Mouse (Mus musculus): ENCODE measurements around the gene Cntnap1. TPM values are rescaled to one million over a fixed set of nuclear protein-coding genes. Genes with fewer than 3 reads are reported as not detected.

The Cntnap1 gene
- total and polyA plus RNA-seq, 2 experiments from 2014 or later = 1.1 to 3.5 TPM

DNA sequence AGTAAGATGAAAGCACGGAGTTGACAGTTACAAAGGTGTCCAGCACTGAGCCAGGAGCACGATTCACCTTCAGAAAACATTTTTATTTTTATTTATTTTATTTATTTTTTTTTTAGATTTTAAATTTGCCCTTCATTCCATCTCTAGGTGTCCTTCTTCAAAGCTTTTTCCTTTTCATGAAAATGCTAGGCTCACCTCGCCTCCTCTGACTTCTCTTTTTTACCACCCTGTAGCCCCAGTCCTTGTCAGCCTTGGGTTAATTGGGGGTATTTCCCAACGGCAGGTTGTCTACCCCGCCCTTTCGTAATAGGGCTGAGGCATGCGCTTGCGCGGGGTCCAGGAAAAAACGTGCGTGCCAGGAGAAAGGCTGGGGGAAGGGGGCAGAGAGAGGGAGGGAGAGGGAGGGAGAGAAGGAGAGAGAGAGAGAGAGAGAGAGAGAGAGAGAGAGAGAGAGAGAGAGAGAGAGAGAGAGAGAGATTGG is 5.4 kb downstream of the Cntnap1 start:
- Histone ChIP-seq H3K4me2 (ENCODE audit: low read depth) (peak overlapping the region; percentile 56), H3K9me3 (ENCODE audit: low read length) (no peaks in the 10 kb centered on the region), H3K9ac (no peak overlapping the region), H3K27ac (ENCODE audit: low read depth, low read length) (no peak overlapping the region), H3K36me3 (ENCODE audit: insufficient read depth) (no peaks in the 10 kb centered on the region), H3K4me3 (ENCODE audit: low read depth, low read length) (peak overlapping the region; percentile 33), H3K27me3 (ENCODE audit: insufficient read depth, low read length) (peaks cover 30% of the 10 kb centered on the region), H3K4me1 (ENCODE audit: insufficient read depth) (peaks cover 18% of the 10 kb centered on the region)
- DNase-seq (peak; percentile 27), ATAC-seq (no peak)
- TF ChIP-seq CTCF (IDR thresholded peaks at IDR 0.05; ENCODE audit: low read depth) = no peak
- WGBS = 10% methylated on average over 11 of the region's 11 CpGs

DNA sequence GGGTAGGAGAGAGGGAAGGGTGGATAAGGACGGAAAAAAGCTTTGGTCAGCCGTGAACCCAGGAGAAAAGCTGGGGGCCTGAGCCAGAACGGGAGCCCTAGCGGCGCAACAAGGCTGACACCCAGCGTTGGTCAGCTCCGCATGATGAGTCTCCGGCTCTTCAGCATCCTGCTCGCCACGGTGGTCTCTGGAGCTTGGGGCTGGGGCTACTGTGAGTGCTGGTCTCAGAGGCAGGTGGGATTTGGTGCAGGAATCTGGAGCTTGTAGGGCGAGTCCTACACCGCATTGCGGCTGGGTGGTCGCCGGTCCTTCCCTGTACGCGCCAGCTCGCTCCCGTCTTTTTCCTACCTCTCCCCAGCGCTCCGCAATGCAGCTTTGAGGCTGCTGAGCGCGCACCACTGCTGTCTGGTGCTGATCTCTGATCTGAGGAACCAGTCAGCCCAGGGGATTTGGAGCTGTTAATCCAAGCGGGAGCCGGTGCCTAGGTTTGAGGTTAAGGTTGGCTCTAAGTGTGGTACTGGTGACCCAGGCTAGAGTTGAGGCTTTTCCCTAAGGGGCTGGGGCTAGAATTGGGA is 5.9 kb downstream of the Cntnap1 start:
- under 1% methylated on average over 25 of the region's 25 CpGs for WGBS
- ATAC-seq (no peak), DNase-seq (peak; percentile 35)
- Histone ChIP-seq H3K4me1 (ENCODE audit: insufficient read depth) (peaks cover 18% of the 10 kb centered on the region), H3K4me2 (ENCODE audit: low read depth) (peak overlapping the region; percentile 56), H3K9ac (peak overlapping the region; percentile 43), H3K27ac (ENCODE audit: low read depth, low read length) (peak overlapping the region; percentile 29; the same call in 1 of the 2 replicates), H3K27me3 (ENCODE audit: insufficient read depth, low read length) (peaks cover 30% of the 10 kb centered on the region), H3K36me3 (ENCODE audit: insufficient read depth) (no peaks in the 10 kb centered on the region), H3K9me3 (ENCODE audit: low read length) (no peaks in the 10 kb centered on the region), H3K4me3 (ENCODE audit: low read depth, low read length) (peak overlapping the region; percentile 33)
- TF ChIP-seq CTCF (IDR thresholded peaks at IDR 0.05; ENCODE audit: low read depth) = peak; percentile 23; the same call in 1 of the 2 replicates

DNA sequence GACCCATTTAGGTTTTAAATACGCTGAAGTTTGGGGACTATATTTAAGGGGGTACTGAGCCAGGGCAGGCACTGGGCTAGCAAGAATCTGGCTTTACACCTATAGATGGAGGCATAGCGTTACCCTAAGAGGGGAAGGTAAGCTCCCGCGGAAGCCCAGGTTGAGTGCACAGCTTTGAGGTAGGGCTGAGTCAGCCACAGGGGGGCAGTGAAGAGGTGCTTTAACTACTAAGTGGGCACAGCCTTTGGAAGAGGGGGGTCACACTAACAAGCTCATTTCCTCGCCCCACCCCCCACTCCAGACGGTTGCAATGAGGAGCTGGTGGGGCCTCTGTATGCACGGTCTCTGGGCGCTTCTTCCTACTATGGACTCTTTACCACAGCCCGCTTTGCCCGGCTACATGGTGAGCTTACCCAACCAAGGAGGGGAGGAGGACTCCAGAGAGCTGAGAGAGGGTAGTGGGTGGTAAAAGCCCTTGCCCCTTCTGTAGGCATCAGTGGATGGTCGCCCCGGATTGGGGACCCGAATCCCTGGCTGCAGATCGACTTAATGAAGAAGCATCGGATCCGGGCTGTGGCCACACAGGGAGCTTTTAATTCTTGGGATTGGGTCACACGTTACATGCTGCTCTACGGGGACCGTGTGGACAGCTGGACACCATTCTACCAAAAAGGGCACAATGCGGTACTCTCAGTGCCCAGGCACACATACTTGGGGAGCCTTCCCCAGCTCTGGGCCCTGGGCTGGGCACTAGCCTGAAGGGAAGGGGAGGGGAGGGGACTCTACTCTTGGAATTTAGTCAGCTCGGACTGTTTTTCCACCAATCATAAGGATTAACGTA is 6.8 kb downstream of the Cntnap1 start:
- TF ChIP-seq CTCF (IDR thresholded peaks at IDR 0.05; ENCODE audit: low read depth) = peak; percentile 60
- 26% methylated on average over 22 of the region's 22 CpGs for WGBS
- Histone ChIP-seq H3K4me1 (ENCODE audit: insufficient read depth) (peaks cover 18% of the 10 kb centered on the region), H3K9ac (no peak overlapping the region), H3K27ac (ENCODE audit: low read depth, low read length) (no peak overlapping the region), H3K4me2 (ENCODE audit: low read depth) (peak overlapping the region; percentile 56), H3K4me3 (ENCODE audit: low read depth, low read length) (peak overlapping the region; percentile 33), H3K36me3 (ENCODE audit: insufficient read depth) (no peaks in the 10 kb centered on the region), H3K27me3 (ENCODE audit: insufficient read depth, low read length) (peaks cover 30% of the 10 kb centered on the region), H3K9me3 (ENCODE audit: low read length) (no peaks in the 10 kb centered on the region)
- ATAC-seq (peak; percentile 42; the same call in 1 of the 2 replicates), DNase-seq (peak; percentile 63)

DNA sequence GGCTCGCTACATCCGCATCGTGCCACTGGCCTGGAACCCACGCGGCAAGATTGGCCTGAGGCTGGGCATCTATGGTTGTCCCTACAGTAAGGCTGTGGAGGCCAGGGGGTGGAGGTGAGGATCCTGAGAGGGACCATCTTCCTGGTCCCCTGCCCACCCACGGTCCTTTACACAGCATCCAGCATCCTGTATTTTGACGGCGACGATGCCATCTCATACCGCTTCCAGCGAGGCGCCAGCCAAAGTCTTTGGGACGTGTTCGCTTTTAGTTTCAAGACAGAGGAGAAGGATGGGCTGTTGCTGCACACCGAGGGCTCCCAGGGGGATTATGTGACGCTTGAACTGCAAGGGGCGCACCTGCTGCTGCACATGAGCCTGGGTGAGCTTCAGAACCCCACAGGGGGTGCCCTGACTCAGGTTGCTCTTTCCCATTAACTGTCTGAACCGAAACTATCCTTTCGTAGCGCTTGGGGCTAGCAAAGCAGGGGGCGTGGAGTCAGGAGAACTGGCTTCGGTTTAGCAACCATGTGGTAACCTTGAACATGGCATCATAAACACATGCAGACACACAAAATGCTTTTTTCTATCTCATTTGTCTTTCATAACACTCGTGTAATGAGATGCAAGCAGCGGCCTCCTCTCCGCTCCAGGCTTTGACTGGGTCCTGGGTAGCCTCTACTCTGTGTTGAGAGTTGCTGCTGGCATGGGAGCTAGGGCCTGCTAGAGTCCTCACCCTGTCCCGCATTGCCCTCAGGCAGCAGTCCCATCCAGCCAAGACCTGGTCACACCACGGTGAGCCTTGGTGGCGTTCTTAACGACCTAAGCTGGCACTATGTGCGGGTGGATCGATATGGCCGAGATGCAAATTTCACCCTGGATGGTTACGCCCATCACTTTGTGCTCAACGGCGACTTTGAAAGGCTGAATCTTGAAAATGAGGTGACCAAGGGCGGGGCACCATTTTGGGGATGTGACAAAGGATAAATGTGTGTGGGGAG is 8.0 kb downstream of the Cntnap1 start:
- ATAC-seq (no peak), DNase-seq (no peak)
- peaks cover 14% of the 10 kb centered on the region for H3K4me1 ChIP-seq (ENCODE audit: insufficient read depth)
- H3K36me3 ChIP-seq (ENCODE audit: insufficient read depth) = no peaks in the 10 kb centered on the region
- H3K9me3 ChIP-seq (ENCODE audit: low read length) = no peaks in the 10 kb centered on the region
- no peak overlapping the region for H3K4me3 ChIP-seq (ENCODE audit: low read depth, low read length)
- no peak for TF ChIP-seq CTCF (IDR thresholded peaks at IDR 0.05; ENCODE audit: low read depth)
- no peak overlapping the region for H3K27ac ChIP-seq (ENCODE audit: low read depth, low read length)
- H3K27me3 ChIP-seq (ENCODE audit: insufficient read depth, low read length) = peaks cover 30% of the 10 kb centered on the region
- 50% methylated on average over 36 of the region's 36 CpGs for WGBS
- no peak overlapping the region for H3K4me2 ChIP-seq (ENCODE audit: low read depth)
- no peak overlapping the region for H3K9ac ChIP-seq

DNA sequence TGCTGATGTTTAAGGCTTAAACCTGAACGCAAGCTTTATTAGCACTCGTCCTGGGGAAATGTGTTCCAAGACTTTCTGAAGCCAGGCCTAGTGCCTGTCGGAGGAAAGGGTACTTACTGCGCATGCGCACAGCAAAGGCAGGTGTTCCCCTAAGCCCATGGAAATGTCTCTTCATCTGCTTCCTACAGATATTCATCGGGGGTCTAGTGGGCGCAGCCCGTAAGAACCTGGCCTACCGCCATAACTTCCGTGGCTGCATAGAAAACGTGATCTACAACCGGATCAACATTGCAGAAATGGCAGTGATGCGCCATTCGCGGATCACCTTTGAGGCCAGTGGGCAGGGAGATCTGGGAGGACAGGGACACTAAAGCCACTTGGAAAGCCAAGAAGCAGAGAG is 9.0 kb downstream of the Cntnap1 start:
- WGBS = 75% methylated on average over 15 of the region's 15 CpGs
- no peak overlapping the region for H3K9ac ChIP-seq

DNA sequence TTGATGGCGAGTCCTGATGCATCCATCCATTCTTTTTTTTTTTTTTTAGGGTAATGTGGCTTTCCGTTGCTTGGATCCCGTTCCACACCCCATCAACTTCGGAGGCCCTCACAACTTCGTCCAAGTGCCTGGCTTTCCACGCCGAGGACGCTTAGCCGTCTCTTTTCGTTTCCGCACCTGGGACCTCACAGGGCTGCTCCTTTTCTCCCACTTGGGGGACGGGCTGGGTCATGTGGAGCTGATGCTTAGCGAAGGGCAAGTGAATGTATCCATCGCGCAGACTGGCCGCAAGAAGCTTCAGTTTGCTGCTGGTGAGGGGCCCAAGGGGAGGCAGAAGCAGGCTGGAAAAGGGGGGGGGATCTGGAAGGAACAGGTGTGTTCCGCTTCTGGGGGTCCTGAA is 9.9 kb downstream of the Cntnap1 start:
- H3K27me3 ChIP-seq (ENCODE audit: insufficient read depth, low read length) = peaks cover 20% of the 10 kb centered on the region
- 0 out of 2 replicates have a peak, but pooled peaks cover under 1% of the 10 kb centered on the region for H3K4me1 ChIP-seq (ENCODE audit: insufficient read depth)
- DNase-seq = no peak
- WGBS = 69% methylated on average over 17 of the region's 17 CpGs
- no peak overlapping the region for H3K4me3 ChIP-seq (ENCODE audit: low read depth, low read length)
- no peak overlapping the region for H3K9ac ChIP-seq
- no peaks in the 10 kb centered on the region for H3K9me3 ChIP-seq (ENCODE audit: low read length)
- H3K27ac ChIP-seq (ENCODE audit: low read depth, low read length) = no peak overlapping the region
- TF ChIP-seq CTCF (IDR thresholded peaks at IDR 0.05; ENCODE audit: low read depth) = no peak
- no peak for ATAC-seq
- H3K36me3 ChIP-seq (ENCODE audit: insufficient read depth) = no peaks in the 10 kb centered on the region
- H3K4me2 ChIP-seq (ENCODE audit: low read depth) = no peak overlapping the region

More for the DNA sequence above, 9.0 kb downstream of the Cntnap1 start:
- Histone ChIP-seq H3K27me3 (ENCODE audit: insufficient read depth, low read length) (peaks cover 27% of the 10 kb centered on the region), H3K4me1 (ENCODE audit: insufficient read depth) (peaks cover 4% of the 10 kb centered on the region), H3K36me3 (ENCODE audit: insufficient read depth) (no peaks in the 10 kb centered on the region), H3K4me3 (ENCODE audit: low read depth, low read length) (no peak overlapping the region), H3K9me3 (ENCODE audit: low read length) (no peaks in the 10 kb centered on the region), H3K27ac (ENCODE audit: low read depth, low read length) (no peak overlapping the region), H3K4me2 (ENCODE audit: low read depth) (no peak overlapping the region)
- DNase-seq = no peak
- no peak for TF ChIP-seq CTCF (IDR thresholded peaks at IDR 0.05; ENCODE audit: low read depth)
- ATAC-seq = no peak
